Mouse (Mus musculus): ENCODE measurements around the gene Pde6g.
"Not testable (repeated sequence)": the region's sequence is repeated elsewhere in the genome, so short reads cannot be mapped to it uniquely, and the experiment has no call there.

Gene Pde6g

DNA sequence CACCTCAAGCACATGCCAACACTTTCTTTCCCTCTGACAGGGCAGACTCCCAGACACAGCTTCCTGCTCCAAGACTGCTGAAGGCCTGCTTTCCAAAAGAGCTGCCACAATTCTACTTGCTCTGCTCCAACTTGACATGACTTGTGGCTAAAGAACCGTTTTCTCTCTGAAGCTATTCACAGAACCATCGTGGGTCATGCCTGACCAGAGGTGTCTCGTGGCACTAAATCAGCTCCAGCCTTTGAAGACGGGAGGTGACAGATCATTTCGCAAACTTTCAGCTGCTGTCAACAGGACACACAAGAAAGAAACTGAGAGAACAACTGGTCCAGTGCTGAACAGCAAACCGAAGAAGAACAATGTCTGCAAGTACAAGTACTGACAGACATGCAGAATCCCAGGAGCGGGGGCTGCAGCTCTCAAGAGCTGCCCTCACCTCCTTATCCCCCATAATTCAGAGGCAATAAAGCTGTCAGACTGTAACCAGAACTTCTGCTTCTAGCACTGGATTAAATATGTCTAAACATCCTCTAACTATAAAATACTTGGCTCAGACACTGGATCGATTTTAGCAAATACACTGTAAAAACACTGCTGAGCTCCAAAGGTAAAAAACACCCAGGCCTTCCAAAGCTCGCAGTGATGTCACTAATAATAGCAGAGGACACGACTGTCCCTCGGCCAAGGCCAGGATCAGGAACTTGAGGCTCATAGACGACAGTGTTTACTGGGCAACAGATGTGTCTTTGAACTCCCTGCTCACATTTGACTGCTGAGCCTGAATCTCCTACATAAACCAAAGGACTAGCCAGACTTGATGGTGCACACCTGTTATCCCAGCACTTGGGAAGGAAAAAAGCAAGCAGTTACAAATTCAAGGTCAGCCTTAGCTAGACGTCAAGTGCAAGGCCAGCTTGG is 30.4 kb downstream of the Pde6g start:
- DNase-seq (ENCODE audit: low spot score) = no peak

DNA sequence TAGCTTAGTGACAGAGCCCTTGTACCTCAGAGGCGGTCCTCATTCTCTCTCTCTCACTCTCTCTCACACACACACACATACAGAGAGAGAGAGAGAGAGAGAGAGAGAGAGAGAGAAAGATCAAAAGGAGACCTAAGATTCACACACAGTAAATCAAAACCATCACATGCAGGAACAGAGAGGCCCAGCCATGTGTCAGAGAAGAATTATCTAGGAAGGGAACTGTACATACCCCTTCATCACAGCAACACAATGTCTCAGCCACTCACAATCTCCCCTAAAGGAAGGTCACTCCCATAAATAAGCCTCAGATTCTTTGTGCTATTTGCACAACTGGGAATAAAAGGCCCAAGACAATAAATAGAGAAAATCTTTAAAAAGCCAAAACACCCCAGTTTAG is 34.7 kb downstream of the Pde6g start:
- DNase-seq (ENCODE audit: low spot score) = no peak

DNA sequence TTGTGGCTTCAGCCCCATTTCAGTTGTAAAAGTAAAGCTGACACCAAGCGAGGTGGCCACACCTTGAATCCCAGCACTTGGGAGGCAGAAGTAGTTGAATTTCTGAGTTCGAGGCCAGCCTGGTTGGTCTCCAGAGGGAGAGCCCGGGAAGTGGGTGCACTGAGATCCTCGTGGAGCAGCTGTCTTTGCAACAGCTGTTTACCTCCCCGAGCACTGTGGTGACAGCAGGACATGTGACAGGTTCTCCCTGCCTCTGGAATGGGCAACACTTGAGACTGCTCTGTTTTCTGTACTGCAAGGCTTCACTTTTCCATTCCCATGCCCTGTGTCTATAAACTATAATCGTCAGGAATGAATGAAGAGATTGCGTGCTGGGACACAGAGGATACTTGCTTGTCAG is 35.4 kb downstream of the Pde6g start:
- no peak for DNase-seq (ENCODE audit: low spot score)

DNA sequence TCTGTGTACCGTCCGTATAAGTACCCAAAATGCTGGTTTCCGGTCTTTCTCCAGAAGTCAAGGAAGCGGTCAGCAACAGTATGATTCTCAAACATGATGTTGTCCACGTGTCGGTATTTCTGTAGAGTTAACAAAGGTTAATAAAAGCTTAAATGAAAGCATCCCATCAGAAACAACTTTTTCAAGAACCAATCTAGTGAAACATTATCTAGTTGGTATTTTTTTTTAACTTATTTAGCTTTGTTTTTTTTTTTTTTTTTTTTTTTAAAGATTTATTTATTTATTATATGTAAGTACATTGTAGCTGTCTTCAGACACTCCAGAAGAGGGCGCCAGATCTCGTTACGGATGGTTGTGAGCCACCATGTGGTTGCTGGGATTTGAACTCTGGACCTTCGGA is 39.7 kb downstream of the Pde6g start:
- not testable (repeated sequence) for DNase-seq (ENCODE audit: low spot score)

DNA sequence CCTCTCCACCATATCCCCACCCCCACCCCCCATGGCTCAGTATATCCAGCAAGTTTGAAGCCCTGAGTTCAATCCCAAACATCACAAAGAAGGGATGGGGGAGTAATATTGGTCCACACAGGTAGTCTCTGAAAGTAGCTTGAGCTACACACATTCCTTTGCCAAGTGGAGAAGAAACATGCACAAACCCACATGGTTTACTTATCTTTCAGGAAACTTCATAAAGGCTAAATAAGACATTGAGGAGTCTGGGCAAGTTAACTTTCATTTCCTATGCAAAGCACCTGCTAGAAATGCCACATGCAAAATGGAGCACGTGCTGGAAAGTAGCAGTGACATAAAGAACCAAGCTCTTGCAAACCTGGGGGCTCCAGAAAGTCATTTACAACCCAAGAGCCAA is 46.9 kb downstream of the Pde6g start:
- DNase-seq (ENCODE audit: low spot score) = no peak

DNA sequence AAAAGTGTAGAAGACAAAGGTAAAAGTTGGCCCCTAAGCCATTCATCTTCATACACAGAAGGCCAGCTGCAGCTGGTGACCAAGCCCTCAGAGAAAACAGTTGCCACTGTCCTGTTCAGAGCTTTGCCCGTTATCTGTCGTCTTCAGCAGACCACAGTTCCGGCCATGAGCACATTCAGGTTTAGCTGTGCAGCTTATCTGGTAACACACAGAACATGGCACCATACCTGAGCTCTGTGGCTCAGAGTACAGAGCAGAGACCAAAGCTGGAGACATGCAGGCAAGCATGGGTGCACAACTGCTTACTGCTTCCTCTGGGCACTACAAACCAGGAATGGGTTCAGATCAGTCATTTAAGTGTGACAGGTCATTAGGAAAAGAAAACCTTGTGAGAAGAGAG is 47.4 kb downstream of the Pde6g start:
- DNase-seq (ENCODE audit: low spot score) = no peak

DNA sequence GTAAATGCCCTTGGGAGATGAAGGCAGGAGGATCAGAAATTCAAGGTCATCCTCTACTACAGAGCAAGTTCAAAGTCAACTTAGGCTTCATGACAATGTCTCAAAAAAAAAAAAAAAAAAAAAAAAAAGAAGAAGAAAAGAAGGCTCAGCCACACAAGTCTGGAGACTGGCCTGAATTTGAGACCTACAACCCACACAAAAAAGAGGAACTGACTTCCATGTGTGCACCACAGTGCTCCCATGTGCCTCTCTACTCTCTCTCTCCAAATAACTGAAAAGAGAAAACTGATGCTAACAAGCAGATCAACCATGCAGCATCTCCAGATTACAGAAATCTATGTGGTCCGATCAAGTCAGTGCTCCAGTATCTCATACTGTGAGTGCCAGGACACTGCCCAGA is 48.5 kb downstream of the Pde6g start:
- DNase-seq (ENCODE audit: low spot score) = no peak

DNA sequence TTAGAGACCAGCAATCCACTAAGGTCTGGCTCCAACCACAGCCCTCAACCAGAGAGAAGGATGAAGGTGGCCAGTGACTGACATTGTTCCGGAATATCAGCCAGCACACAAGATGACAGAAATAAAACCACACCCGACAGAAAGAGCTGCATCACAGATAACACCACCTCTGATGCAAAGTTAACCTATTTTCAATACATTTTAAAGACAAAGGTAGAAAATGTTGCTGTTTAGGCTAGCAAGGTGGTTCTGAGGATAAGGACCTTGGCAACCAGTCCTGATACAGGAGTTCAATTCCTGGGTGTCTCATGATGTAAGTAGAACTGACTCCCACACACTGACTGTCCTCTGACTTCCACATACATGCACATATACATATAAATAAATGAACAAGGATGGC is 54.0 kb downstream of the Pde6g start:
- DNase-seq (ENCODE audit: low spot score) = no peak
